Mouse (Mus musculus) adipocyte (in vitro differentiated cells): ENCODE results near the gene Fmo4.

Experiments
- DNase-seq: peaks from one replicate; pipeline ENCODE4 v3.0.0-alpha.2; 2016; ENCODE audit warnings: low spot score

The Fmo4 gene

GRCm38 (mm10) chr1:162792306-162793044 is 21.3 kb downstream of the Fmo4 start:
- no peak for DNase-seq

GRCm38 (mm10) chr1:162785222-162785621 is 28.6 kb downstream of the Fmo4 start:
- DNase-seq: no peak

- DNase-seq: no peak
These were observed 30.0 kb downstream of the Fmo4 start for GRCm38 (mm10) chr1:162783669-162784248.

GRCm38 (mm10) chr1:162781035-162781434 is 32.7 kb downstream of the Fmo4 start:
- DNase-seq: peak; percentile 15

GRCm38 (mm10) chr1:162777943-162778538 is 35.7 kb downstream of the Fmo4 start:
- DNase-seq: no peak

- no peak for DNase-seq
These were observed 40.1 kb downstream of the Fmo4 start for GRCm38 (mm10) chr1:162773661-162774060.

- DNase-seq: no peak
These were observed 42.0 kb downstream of the Fmo4 start for GRCm38 (mm10) chr1:162771617-162772360.

GRCm38 (mm10) chr1:162752009-162752408 is 61.8 kb downstream of the Fmo4 start:
- DNase-seq: no peak

- no peak for DNase-seq
These were observed 64.2 kb downstream of the Fmo4 start for GRCm38 (mm10) chr1:162749607-162750006.

- DNase-seq: no peak
These were observed 65.0 kb downstream of the Fmo4 start for GRCm38 (mm10) chr1:162748761-162749160.
